In the genomic region with DNA sequence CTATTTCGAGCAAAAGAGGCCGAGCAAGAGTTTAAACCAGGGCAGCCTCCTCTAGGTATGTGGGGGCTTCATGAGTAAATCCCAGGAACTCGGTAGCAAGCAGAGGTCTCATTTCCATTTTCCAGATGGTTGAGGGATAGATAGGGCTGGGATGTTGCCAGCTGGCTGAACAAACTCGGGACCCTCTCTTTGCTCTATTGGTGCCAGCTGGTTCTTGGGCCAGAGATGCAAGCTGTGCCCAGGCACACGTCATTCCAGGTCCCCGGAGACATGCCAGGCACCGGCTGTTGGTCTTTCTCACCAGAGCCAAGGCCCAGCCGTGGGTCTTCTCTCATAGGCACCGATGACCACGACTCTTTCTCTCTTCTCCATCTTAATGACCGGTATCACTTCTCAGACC, we compare ENCODE assay signal across 9 mouse cellular contexts.
DNase-seq lines count a peak whose midpoint lies in the region; ATAC-seq lines count a peak whose summit lies in the region.
"Had no signal": no experiment of that assay in that cellular context is flagged by ENCODE, and none has a peak within 500 bp of the region (broad histone marks: within the 10 kb centered on the region; RNA-seq: fewer than 3 reads in every experiment).

No protein-coding gene starts in this region.

- H3K4me1 ChIP-seq in hindbrain, embryonic 14.5 days (replicated peaks; ENCODE audit: control insufficient read depth, insufficient read depth, low read length) = peaks cover 6% of the 10 kb centered on the region
- peaks cover 13% of the 10 kb centered on the region for H3K4me1 ChIP-seq in hindbrain, embryonic 12.5 days

- H3K27me3 ChIP-seq in hindbrain, embryonic 14.5 days (ENCODE audit: control insufficient read depth, insufficient read depth, low read length) = no peaks in the 10 kb centered on the region
- no peaks in the 10 kb centered on the region for H3K27me3 ChIP-seq in hindbrain, embryonic 12.5 days
- H3K27me3 ChIP-seq: heart, embryonic 15.5 days had no signal

- 58% methylated on average over 11 of the region's 11 CpGs for WGBS in hindbrain, embryonic 14.5 days
- WGBS in hindbrain, embryonic 12.5 days = 81% methylated on average over 11 of the region's 11 CpGs

- no peak overlapping the region for H3K4me2 ChIP-seq in hindbrain, embryonic 14.5 days (replicated peaks)
- H3K4me2 ChIP-seq in hindbrain, embryonic 12.5 days (replicated peaks) = no peak overlapping the region
- H3K4me2 ChIP-seq: heart, embryonic 15.5 days had no signal

- H3K4me3 ChIP-seq in hindbrain, embryonic 14.5 days (replicated peaks; ENCODE audit: low read length) = no peak overlapping the region
- H3K4me3 ChIP-seq in hindbrain, embryonic 12.5 days = no peak overlapping the region
- H3K4me3 ChIP-seq: heart, embryonic 15.5 days had no signal

- no peak overlapping the region for H3K9ac ChIP-seq in hindbrain, embryonic 14.5 days
- H3K9ac ChIP-seq in hindbrain, embryonic 12.5 days = no peak overlapping the region
- H3K9ac ChIP-seq: heart, embryonic 15.5 days had no signal

- peak overlapping the region; percentile 58 for H3K27ac ChIP-seq in hindbrain, embryonic 14.5 days
- no peak overlapping the region for H3K27ac ChIP-seq in hindbrain, embryonic 12.5 days
- H3K27ac ChIP-seq: heart, embryonic 15.5 days had no signal

- H3K9me3 ChIP-seq in hindbrain, embryonic 14.5 days (ENCODE audit: control insufficient read depth, low read length) = no peaks in the 10 kb centered on the region
- no peaks in the 10 kb centered on the region for H3K9me3 ChIP-seq in hindbrain, embryonic 12.5 days (replicated peaks)
- H3K9me3 ChIP-seq: heart, embryonic 15.5 days had no signal

- DNase-seq in hindbrain, embryonic 14.5 days (ENCODE audit: low spot score) = peak; percentile 76
- DNase-seq in Muller cell, postnatal 12 days (ENCODE audit: inconsistent ontology term) = peak; percentile 36
- peak; percentile 96 to 97 for DNase-seq in cerebellum, postnatal 10 days
- peak; percentile 1 for DNase-seq in liver
- DNase-seq in thymus, postnatal 4 days = no peak
- no peak for DNase-seq in thymus, postnatal 0 days (ENCODE audit: low spot score)
- DNase-seq in adrenal gland, adult (ENCODE audit: inconsistent age in 2 of 2, low spot score in 1 of 2) = no peak

- ATAC-seq in hindbrain, embryonic 14.5 days (ENCODE audit: low FRiP score) = peak; percentile 53
- no peak for ATAC-seq in hindbrain, embryonic 12.5 days (ENCODE audit: low FRiP score)

- no peaks in the 10 kb centered on the region for H3K36me3 ChIP-seq in hindbrain, embryonic 14.5 days (replicated peaks; ENCODE audit: control insufficient read depth, insufficient read depth)
- no peaks in the 10 kb centered on the region for H3K36me3 ChIP-seq in hindbrain, embryonic 12.5 days
- H3K36me3 ChIP-seq: heart, embryonic 15.5 days had no signal

Comparison
In these comparisons a context has a peak if more than half of its experiments do, and no peak if none do; other contexts are left out.
1. DNase-seq: peak in hindbrain, embryonic 14.5 days (single experiment), Muller cell, postnatal 12 days (single experiment), cerebellum, postnatal 10 days (2 of 2) and liver (single experiment); none in thymus, postnatal 4 days (single experiment), thymus, postnatal 0 days (single experiment) and adrenal gland, adult (0 of 2).